Mouse (Mus musculus) left cerebral cortex, adult 9 months (tissue): ENCODE results near the gene Sox11.

ENCODE experiments used
- DNase-seq, 2 experiments: peaks; one replicate each; pipeline ENCODE4 v3.0.0; 2022; ENCODE audit warnings: low spot score in 2 of 2

The Sox11 gene

GRCm38 (mm10) chr12:27336336-27336735, 6.0 kb downstream of the Sox11 start:
- no peak for DNase-seq

GRCm38 (mm10) chr12:27335356-27336055, 6.9 kb downstream of the Sox11 start:
- DNase-seq: no peak

GRCm38 (mm10) chr12:27333590-27333989, 8.8 kb downstream of the Sox11 start:
- DNase-seq: no peak

- no peak for DNase-seq
Observed at GRCm38 (mm10) chr12:27323423-27323822, 19.0 kb downstream of the Sox11 start.

- DNase-seq: no peak
Observed at GRCm38 (mm10) chr12:27320705-27321104, 21.7 kb downstream of the Sox11 start.

- no peak for DNase-seq
Observed at GRCm38 (mm10) chr12:27312985-27313384, 29.4 kb downstream of the Sox11 start.

GRCm38 (mm10) chr12:27311854-27312466, 30.4 kb downstream of the Sox11 start:
- no peak for DNase-seq

GRCm38 (mm10) chr12:27311316-27311832, 31.0 kb downstream of the Sox11 start:
- DNase-seq: no peak

GRCm38 (mm10) chr12:27310703-27311102, 31.7 kb downstream of the Sox11 start:
- DNase-seq: no peak

- no peak for DNase-seq
Observed at GRCm38 (mm10) chr12:27309969-27310368, 32.4 kb downstream of the Sox11 start.

- no peak for DNase-seq
Observed at GRCm38 (mm10) chr12:27304713-27305437, 37.5 kb downstream of the Sox11 start.

GRCm38 (mm10) chr12:27303190-27303589, 39.2 kb downstream of the Sox11 start:
- DNase-seq: no peak

GRCm38 (mm10) chr12:27298721-27299120, 43.7 kb downstream of the Sox11 start:
- no peak for DNase-seq

- DNase-seq: no peak
Observed at GRCm38 (mm10) chr12:27294191-27294590, 48.2 kb downstream of the Sox11 start.

GRCm38 (mm10) chr12:27293736-27294135, 48.6 kb downstream of the Sox11 start:
- no peak for DNase-seq

GRCm38 (mm10) chr12:27293208-27293607, 49.2 kb downstream of the Sox11 start:
- no peak for DNase-seq
